Mouse (Mus musculus) kidney, adult 2 months (tissue): Measurements from ENCODE around the gene Ttn. TPM values are rescaled to one million over a fixed set of nuclear protein-coding genes. Genes with fewer than 3 reads are reported as not detected.

Source experiments
- DNase-seq: peaks from one replicate; pipeline ENCODE4 v3.0.0; 2021
- H3K27ac ChIP-seq: fragments of 200-500 bp; 2 replicates; pipeline ENCODE4 v1.5.1; 2012; ENCODE audit warnings: low read depth, low read length, control low read depth, inconsistent platforms; ENCODE audit not compliant: insufficient read depth
- H3K27me3 ChIP-seq: fragments of 200-500 bp; replicated peaks from 2 replicates; pipeline ENCODE4 v1.6.1; 2012; ENCODE audit warnings: mild to moderate bottlenecking, moderate library complexity, low read length, inconsistent platforms; ENCODE audit not compliant: control insufficient read depth, insufficient read depth
- H3K36me3 ChIP-seq: fragments of 200-500 bp; 2 replicates; pipeline ENCODE4 v1.6.1; 2012; ENCODE audit warnings: mild to moderate bottlenecking, moderate library complexity, low read length, inconsistent platforms; ENCODE audit not compliant: control insufficient read depth, insufficient read depth
- H3K4me1 ChIP-seq: fragments of 200-500 bp; 2 replicates; pipeline ENCODE4 v1.6.1; 2011; ENCODE audit warnings: low read length; ENCODE audit not compliant: control insufficient read depth, insufficient read depth
- H3K4me3 ChIP-seq: fragments of 200-500 bp; 2 replicates; pipeline ENCODE4 v1.5.1; 2011; ENCODE audit warnings: mild to moderate bottlenecking, low read depth, low read length, control low read depth; ENCODE audit not compliant: insufficient read depth
- CTCF ChIP-seq: fragments of 200-500 bp; conservative IDR thresholded peaks from 2 replicates; pipeline ENCODE4 v1.5.1; 2011; ENCODE audit warnings: low read depth, mild to moderate bottlenecking, control low read depth, low read length, moderate library complexity, mixed read lengths; ENCODE audit not compliant: insufficient read depth, insufficient read length
- POLR2A ChIP-seq: fragments of 200-500 bp; IDR thresholded peaks from one replicate; pipeline ENCODE4 v1.6.1; 2011; ENCODE audit warnings: low read depth, low read length, control low read depth
- WGBS: fragments of 180-500 bp; shearing (Covaris S2); methylation state at CpG from one replicate; pipeline ENCODE4 v1.1.7; 2018; 5-methylcytosine and 5-hydroxymethylcytosine counted together
- polyA plus RNA-seq: library from polyadenylated mRNA; depleted of rRNA; stranded (reverse); fragments of >200 nt; gene quantifications from 2 replicates; pipeline ENCODE4 v1.2.3, GENCODE M21; 2012

Ttn gene
- polyA plus RNA-seq, 1 experiment = 1.2 TPM

DNA sequence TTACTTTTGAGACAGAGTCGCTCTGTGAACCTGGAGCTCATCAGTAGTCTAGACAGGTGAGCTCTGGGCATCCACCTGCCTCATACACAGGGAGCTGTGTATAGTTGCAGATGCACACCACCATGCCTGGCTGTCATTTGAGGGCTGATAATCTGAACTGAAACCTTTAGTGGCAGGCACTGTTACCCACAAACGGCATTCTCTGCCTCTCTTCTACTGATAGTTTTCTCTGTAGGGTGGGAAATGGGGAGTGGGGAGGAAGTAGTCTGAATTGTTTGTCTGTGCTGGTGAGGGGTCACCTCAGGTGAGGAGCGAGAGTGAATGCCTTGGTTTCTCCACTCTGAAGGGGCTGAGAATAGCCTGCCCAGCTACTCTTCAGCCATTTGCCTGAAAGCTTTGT lies 294.7 kb downstream of the Ttn start:
- TF ChIP-seq POLR2A (no peak), CTCF (no peak)
- Histone ChIP-seq H3K36me3 (peaks cover 2% of the 10 kb centered on the region), H3K4me1 (no peaks in the 10 kb centered on the region), H3K4me3 (no peak overlapping the region), H3K27ac (no peak overlapping the region), H3K27me3 (no peaks in the 10 kb centered on the region)
- 72% methylated on average over 3 of the region's 3 CpGs for WGBS
- no peak for DNase-seq

- no peak for TF ChIP-seq POLR2A
- TF ChIP-seq CTCF = no peak
- Histone ChIP-seq H3K27ac (no peak overlapping the region), H3K4me3 (no peak overlapping the region), H3K36me3 (no peaks in the 10 kb centered on the region; the same call in 1 of the 2 replicates), H3K4me1 (no peaks in the 10 kb centered on the region), H3K27me3 (no peaks in the 10 kb centered on the region)
- WGBS = 80% methylated on average over 3 of the region's 3 CpGs
- DNase-seq = no peak
These were observed 295.4 kb downstream of the Ttn start for GRCm38 (mm10) chr2:76686986-76687385.

DNA sequence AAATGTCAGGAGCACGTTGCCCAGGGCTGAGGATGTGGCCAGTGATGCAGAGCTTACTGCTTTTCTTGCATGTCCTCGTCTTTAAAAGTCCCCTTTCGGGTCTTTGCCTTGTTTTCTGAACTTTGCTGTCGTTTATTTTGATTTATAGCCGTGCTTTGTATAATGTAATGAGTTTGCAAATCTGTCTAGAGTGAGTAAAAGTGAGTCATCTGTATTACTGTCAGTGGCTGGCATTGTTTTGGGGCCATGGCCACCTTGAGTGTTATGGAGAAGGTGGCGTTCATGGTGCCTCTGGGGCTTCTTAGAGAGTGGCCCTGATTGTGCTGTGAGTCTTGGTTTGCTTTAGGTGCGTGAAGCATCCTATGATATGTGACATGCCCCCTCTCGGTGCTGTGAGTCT lies 300.0 kb downstream of the Ttn start:
- Histone ChIP-seq H3K27ac (no peak overlapping the region), H3K4me1 (no peaks in the 10 kb centered on the region; the same call in 1 of the 2 replicates), H3K4me3 (no peak overlapping the region), H3K27me3 (no peaks in the 10 kb centered on the region), H3K36me3 (no peaks in the 10 kb centered on the region)
- TF ChIP-seq POLR2A = no peak
- no peak for TF ChIP-seq CTCF
- no peak for DNase-seq
- 73% methylated on average over 8 of the region's 8 CpGs for WGBS

DNA sequence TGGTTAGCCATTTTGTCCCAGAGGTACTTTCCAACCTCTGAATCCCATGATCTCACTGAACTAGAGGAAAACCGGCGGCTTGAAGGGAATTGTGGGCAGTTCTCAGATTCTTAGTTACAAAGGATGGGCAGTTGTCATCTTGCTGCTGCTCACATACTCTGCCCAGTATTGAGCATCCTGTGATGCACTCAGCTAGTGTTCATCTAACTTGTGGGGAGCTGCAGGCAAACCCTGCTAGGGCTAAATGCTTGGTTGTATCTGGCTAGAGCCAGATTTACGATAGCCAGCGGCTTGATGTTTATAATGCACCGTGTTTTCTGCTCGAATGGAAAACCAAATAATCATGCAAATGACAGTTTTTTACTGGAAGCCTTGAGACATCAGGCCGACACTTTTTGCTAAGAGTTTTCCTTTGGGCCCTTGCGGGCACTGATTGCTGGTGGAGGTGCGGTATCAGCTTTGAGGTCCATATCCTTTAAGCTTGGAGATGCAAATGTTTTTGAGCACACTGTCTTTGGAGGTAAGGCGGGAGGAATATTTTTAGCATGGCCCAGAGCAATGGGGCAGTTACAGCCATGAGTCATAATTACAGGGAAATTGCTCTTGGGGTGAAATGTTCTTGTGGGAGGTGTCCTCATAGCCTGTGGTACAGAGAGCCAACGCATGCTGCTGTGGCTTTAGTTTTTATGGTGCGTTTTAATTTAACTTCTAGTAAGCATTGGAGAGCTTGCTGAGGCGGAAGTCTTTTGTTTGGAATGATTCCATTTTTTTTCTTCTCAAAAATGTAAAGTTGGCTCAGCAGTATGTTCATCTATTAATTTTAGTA lies 305.7 kb downstream of the Ttn start:
- Histone ChIP-seq H3K4me1 (peaks cover 5% of the 10 kb centered on the region; the same call in 1 of the 2 replicates), H3K4me3 (peak overlapping the region; percentile 71), H3K27me3 (no peaks in the 10 kb centered on the region), H3K36me3 (no peaks in the 10 kb centered on the region), H3K27ac (peak overlapping the region; percentile 49)
- DNase-seq = no peak
- WGBS = 28% methylated on average over 13 of the region's 13 CpGs
- TF ChIP-seq CTCF = no peak
- no peak for TF ChIP-seq POLR2A

DNA sequence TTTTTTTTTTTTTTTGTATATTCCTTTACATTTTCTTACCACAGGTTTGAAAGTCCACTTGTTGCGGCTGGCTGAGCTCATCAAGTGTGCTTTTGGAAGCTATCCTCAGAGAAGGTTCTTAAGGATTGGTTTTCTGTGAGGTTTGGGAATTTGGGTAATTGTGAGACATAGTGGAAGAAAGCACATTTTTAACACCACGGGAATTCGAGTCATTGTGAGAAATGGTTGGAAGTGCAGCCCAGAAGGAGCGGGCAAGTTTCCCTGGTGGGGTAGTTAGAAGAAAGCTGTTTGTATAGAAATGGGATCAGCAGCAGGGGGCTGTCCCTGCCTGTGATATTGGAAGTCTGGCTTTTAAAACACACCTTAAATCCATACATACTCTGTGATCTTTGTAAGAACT lies 306.4 kb downstream of the Ttn start:
- WGBS = 12% methylated on average over 4 of the region's 4 CpGs
- Histone ChIP-seq H3K4me3 (peak overlapping the region; percentile 71), H3K4me1 (peaks cover 5% of the 10 kb centered on the region; the same call in 1 of the 2 replicates), H3K27ac (no peak overlapping the region), H3K36me3 (no peaks in the 10 kb centered on the region), H3K27me3 (no peaks in the 10 kb centered on the region)
- no peak for TF ChIP-seq POLR2A
- no peak for TF ChIP-seq CTCF
- no peak for DNase-seq

DNA sequence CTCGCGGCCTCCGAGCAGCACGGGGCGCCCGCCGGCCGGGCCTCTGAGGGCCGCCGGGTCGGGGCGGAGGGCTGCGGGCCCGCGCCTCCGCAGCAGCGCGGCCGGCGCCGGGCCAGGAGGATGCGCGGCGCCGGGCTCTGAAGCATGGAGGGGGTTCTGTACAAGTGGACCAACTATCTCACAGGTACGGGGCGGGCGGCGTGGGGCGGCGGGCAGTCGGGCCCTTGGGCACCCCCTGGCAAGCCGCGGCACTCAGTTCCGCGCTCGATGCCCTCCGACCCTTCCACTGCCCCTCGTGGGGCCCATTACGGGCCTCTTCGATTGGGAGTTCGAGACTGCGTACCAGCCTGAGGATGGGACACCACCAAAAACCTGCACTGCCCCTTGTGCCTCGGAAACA lies 306.9 kb downstream of the Ttn start:
- TF ChIP-seq POLR2A (no peak), CTCF (no peak)
- Histone ChIP-seq H3K36me3 (no peaks in the 10 kb centered on the region), H3K4me3 (peak overlapping the region; percentile 71), H3K27ac (no peak overlapping the region), H3K4me1 (peaks cover 5% of the 10 kb centered on the region; the same call in 1 of the 2 replicates), H3K27me3 (no peaks in the 10 kb centered on the region)
- no peak for DNase-seq
- WGBS = under 1% methylated on average over 44 of the region's 44 CpGs

DNA sequence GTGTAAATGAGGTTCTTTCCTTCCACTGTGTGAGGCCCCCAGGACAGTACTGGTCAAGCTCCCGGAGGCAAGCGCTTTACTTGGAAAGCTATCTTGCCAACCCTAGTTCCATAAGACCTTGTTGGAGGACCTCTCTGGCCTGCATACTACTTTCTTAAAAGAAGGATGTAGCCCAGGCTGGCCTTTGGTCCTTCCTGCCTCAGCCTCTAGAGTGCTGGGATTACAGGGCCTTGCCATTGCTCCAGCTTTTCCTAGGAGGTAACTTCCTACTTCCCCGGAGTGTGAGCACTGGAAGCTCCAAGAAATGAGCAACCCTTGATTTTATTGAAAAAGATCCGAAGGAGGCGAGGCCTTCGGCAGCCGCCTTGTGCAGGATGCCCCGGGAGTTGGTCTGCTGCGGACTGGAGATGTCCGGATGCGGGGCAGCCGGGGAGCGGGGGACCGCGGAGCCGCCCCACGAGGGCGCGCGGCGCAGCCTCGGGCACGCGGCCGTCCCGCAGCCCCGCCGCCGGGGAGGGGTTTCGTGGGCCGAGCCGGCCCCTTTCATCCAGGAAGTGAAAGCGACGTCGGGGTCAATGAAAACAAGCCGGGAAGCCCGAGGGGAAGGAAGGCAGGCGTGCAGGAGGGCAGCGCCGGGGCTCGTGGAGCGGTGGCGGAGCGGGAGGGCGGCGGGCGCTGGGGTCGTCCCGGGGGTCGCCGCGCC lies 307.5 kb downstream of the Ttn start, which contains the start of gene Plekha3:
Plekha3 (plus strand) TSS at position 557 of the 703 bp plus-strand sequence.
- 4% methylated on average over 52 of the region's 52 CpGs for WGBS
- Histone ChIP-seq H3K27me3 (no peaks in the 10 kb centered on the region), H3K4me1 (peaks cover 5% of the 10 kb centered on the region; the same call in 1 of the 2 replicates), H3K36me3 (no peaks in the 10 kb centered on the region), H3K4me3 (peak within 1 kb of the TSS; percentile 71), H3K27ac (peak within 1 kb of the TSS; percentile 42)
- peak; percentile 42 for TF ChIP-seq POLR2A
- TF ChIP-seq CTCF = no peak
- peak; percentile 93 for DNase-seq
